Mouse (Mus musculus) thymus, adult 2 months (tissue): ENCODE measurements around the gene Tex101. TPM values are rescaled to one million over a fixed set of nuclear protein-coding genes. Genes with fewer than 3 reads are reported as not detected.

ENCODE experiments used
- DNase-seq: peaks from one replicate; pipeline ENCODE4 v3.0.0; 2021
- H3K27ac ChIP-seq: fragments of 200-500 bp; 2 replicates; pipeline ENCODE4 v1.5.1; 2012; ENCODE audit warnings: low read length, control low read depth; ENCODE audit not compliant: control insufficient read depth, insufficient read depth
- H3K27me3 ChIP-seq: fragments of 200-500 bp; 2 replicates; pipeline ENCODE4 v1.6.1; 2012; ENCODE audit warnings: mild to moderate bottlenecking, low read length, moderate library complexity, mixed read lengths; ENCODE audit not compliant: control insufficient read depth, insufficient read depth
- H3K36me3 ChIP-seq: fragments of 200-500 bp; 2 replicates; pipeline ENCODE4 v1.6.1; 2012; ENCODE audit warnings: mild to moderate bottlenecking, low read length, moderate library complexity; ENCODE audit not compliant: control insufficient read depth, insufficient read depth
- H3K4me1 ChIP-seq: fragments of 200-500 bp; replicated peaks from 2 replicates; pipeline ENCODE4 v1.6.1; 2012; ENCODE audit warnings: low read length; ENCODE audit not compliant: control insufficient read depth, insufficient read depth
- H3K4me3 ChIP-seq: fragments of 200-500 bp; 2 replicates; pipeline ENCODE4 v1.5.1; 2012; ENCODE audit warnings: mild to moderate bottlenecking, low read length, control low read depth, moderate library complexity; ENCODE audit not compliant: control insufficient read depth, insufficient read depth
- CTCF ChIP-seq: fragments of 200-500 bp; IDR thresholded peaks from 2 replicates; pipeline ENCODE4 v1.5.1; 2012; ENCODE audit warnings: mild to moderate bottlenecking, control low read depth, low read length, moderate library complexity, borderline replicate concordance; ENCODE audit not compliant: control insufficient read depth, poor library complexity, insufficient read depth; ENCODE audit errors: extremely low read depth
- POLR2A ChIP-seq: fragments of 200-500 bp; IDR thresholded peaks from 2 replicates; pipeline ENCODE4 v1.6.1; 2012; ENCODE audit warnings: mild to moderate bottlenecking, low read length, control low read depth, moderate library complexity; ENCODE audit not compliant: control insufficient read depth, poor library complexity, insufficient read depth; ENCODE audit errors: extremely low read depth
- WGBS: fragments of 180-500 bp; shearing (Covaris S2); methylation state at CpG from one replicate; pipeline ENCODE4 v1.1.7; 2018; 5-methylcytosine and 5-hydroxymethylcytosine counted together
- polyA plus RNA-seq: library from polyadenylated mRNA; depleted of rRNA; stranded (reverse); fragments of >200 nt; gene quantifications from 2 replicates; pipeline ENCODE4 v1.2.3, GENCODE M21; 2012

The Tex101 gene
- polyA plus RNA-seq, 1 experiment = 0.38 TPM

- TF ChIP-seq POLR2A = no peak
- no peak for TF ChIP-seq CTCF
- Histone ChIP-seq H3K27me3 (no peaks in the 10 kb centered on the region), H3K36me3 (no peaks in the 10 kb centered on the region), H3K27ac (no peak overlapping the region), H3K4me3 (no peak overlapping the region), H3K4me1 (no peaks in the 10 kb centered on the region)
- WGBS = 89% methylated on average over 23 of the region's 23 CpGs
- no peak for DNase-seq
Measured at GRCm38 (mm10) chr7:24671944-24672439, 4.5 kb downstream of the Tex101 start.

- Histone ChIP-seq H3K27ac (no peak overlapping the region), H3K27me3 (no peaks in the 10 kb centered on the region), H3K4me3 (no peak overlapping the region), H3K36me3 (no peaks in the 10 kb centered on the region), H3K4me1 (peaks cover 14% of the 10 kb centered on the region)
- 85% methylated on average over 9 of the region's 9 CpGs for WGBS
- no peak for TF ChIP-seq CTCF
- TF ChIP-seq POLR2A = no peak
- no peak for DNase-seq
Measured at GRCm38 (mm10) chr7:24664959-24665358, 11.5 kb downstream of the Tex101 start.

GRCm38 (mm10) chr7:24664301-24664700, 12.2 kb downstream of the Tex101 start:
- Histone ChIP-seq H3K36me3 (no peaks in the 10 kb centered on the region), H3K4me3 (no peak overlapping the region), H3K27ac (no peak overlapping the region), H3K4me1 (peaks cover 14% of the 10 kb centered on the region), H3K27me3 (no peaks in the 10 kb centered on the region)
- 79% methylated on average over 8 of the region's 8 CpGs for WGBS
- TF ChIP-seq CTCF = no peak
- TF ChIP-seq POLR2A = no peak
- no peak for DNase-seq

- peak; percentile 82 for DNase-seq
- Histone ChIP-seq H3K27me3 (no peaks in the 10 kb centered on the region), H3K4me1 (peaks cover 14% of the 10 kb centered on the region), H3K36me3 (no peaks in the 10 kb centered on the region), H3K4me3 (no peak overlapping the region), H3K27ac (no peak overlapping the region; the same call in 1 of the 2 replicates)
- TF ChIP-seq CTCF = peak; percentile 74; the same call in 1 of the 2 replicates
- TF ChIP-seq POLR2A = no peak
- WGBS = 4% methylated on average over 8 of the region's 8 CpGs
Measured at GRCm38 (mm10) chr7:24662575-24662974, 13.9 kb downstream of the Tex101 start.

GRCm38 (mm10) chr7:24661118-24661904, 15.2 kb downstream of the Tex101 start:
- Histone ChIP-seq H3K4me1 (peaks cover 14% of the 10 kb centered on the region), H3K27ac (peak overlapping the region; percentile 80), H3K27me3 (no peaks in the 10 kb centered on the region), H3K4me3 (no peak overlapping the region), H3K36me3 (no peaks in the 10 kb centered on the region)
- TF ChIP-seq CTCF (no peak), POLR2A (no peak)
- 23% methylated on average over 17 of the region's 17 CpGs for WGBS
- DNase-seq = peak; percentile 51

GRCm38 (mm10) chr7:24659737-24660357, 16.6 kb downstream of the Tex101 start:
- Histone ChIP-seq H3K4me1 (peaks cover 14% of the 10 kb centered on the region), H3K27ac (no peak overlapping the region), H3K27me3 (no peaks in the 10 kb centered on the region), H3K36me3 (no peaks in the 10 kb centered on the region), H3K4me3 (no peak overlapping the region)
- WGBS = 91% methylated on average over 12 of the region's 12 CpGs
- TF ChIP-seq CTCF = no peak
- no peak for TF ChIP-seq POLR2A
- DNase-seq = no peak

GRCm38 (mm10) chr7:24653681-24654080, 22.8 kb downstream of the Tex101 start:
- peak; percentile 68 for DNase-seq
- 25% methylated on average over 7 of the region's 7 CpGs for WGBS
- Histone ChIP-seq H3K27me3 (no peaks in the 10 kb centered on the region), H3K36me3 (no peaks in the 10 kb centered on the region), H3K27ac (no peak overlapping the region), H3K4me1 (no peaks in the 10 kb centered on the region), H3K4me3 (no peak overlapping the region)
- no peak for TF ChIP-seq POLR2A
- TF ChIP-seq CTCF = peak; percentile 82; the same call in 1 of the 2 replicates
